Mouse (Mus musculus) heart, adult 18-20 months (tissue): ENCODE data around the gene Ankrd11. TPM values are rescaled to one million over a fixed set of nuclear protein-coding genes. Genes with fewer than 3 reads are reported as not detected.

ENCODE experiments used
- DNase-seq, 2 experiments: peaks; one replicate each; pipeline ENCODE4 v3.0.0; 2021 to 2022; ENCODE audit warnings: mixed read lengths in 1 of 2
- total RNA-seq, 2 experiments: library from RNA; stranded (reverse); gene quantifications; 2 replicates each; pipeline ENCODE4 v1.2.3; 2021

Gene Ankrd11
- total RNA-seq, 2 experiments from 2014 or later = 67.7 to 72.7 TPM

- DNase-seq = no peak
Measured at GRCm38 (mm10) chr8:123005328-123005727, 36.7 kb downstream of the Ankrd11 start.

GRCm38 (mm10) chr8:123004033-123004922 is 37.8 kb downstream of the Ankrd11 start:
- DNase-seq = no peak

DNA sequence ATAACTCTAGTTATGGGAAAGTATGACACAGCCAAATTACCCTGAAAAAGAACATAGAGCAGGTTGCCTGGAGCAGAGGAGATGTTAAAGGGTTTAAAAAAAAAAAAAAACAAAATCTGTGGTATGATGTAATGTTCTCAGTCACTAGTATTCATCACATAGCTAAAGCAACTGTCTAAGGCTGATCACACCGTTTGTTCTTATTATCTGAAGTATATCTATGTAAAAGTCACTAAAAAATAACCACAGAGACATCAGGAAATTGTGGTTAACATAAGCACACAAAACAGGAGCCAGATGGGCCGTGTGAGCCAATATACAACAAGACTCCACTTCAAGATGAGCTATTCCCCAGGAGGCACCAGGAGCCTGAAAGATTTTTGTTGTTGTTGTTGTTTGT is 41.8 kb downstream of the Ankrd11 start:
- DNase-seq = no peak

DNA sequence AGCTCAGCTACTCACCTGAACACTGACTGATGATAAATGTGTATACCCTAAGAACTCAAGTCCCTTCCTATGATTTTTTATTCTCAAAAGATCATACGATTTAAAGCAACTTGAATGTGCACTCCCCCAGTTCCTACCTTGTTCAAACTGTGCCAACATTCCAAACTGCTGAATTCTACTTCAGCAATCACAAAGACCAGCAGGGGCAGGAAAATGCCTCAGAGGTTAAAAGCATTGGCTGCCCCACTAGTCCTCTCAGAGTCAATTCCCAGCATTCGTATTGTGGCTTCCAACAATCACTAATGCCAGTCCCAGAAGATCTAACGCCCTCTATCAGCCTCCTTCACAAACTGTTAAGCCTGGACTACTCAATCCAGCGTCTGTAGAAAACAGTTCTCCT is 44.1 kb downstream of the Ankrd11 start:
- DNase-seq = no peak

- DNase-seq = no peak
Measured at GRCm38 (mm10) chr8:122993740-122994139, 48.3 kb downstream of the Ankrd11 start.

DNA sequence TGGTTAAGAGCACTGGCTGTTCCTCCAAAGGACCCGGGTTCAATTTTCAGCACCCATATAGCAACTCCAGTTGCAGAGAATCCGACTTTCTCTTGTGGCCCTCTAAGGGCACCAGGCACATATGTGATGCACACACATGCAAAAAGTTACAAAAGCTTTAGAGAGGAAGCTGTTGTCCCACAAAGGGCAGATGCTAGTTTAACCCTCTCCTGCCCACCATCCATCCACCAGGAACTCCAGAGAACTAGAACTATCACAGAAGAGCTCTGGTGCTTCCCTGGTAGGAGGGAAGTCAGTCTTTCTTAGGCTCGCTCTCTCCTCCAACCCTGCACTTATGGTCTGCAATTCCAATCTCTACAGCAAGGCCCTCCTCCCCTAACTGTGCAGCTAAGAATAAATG is 49.0 kb downstream of the Ankrd11 start:
- no peak for DNase-seq

GRCm38 (mm10) chr8:122992296-122992695 is 49.8 kb downstream of the Ankrd11 start:
- DNase-seq = no peak

DNA sequence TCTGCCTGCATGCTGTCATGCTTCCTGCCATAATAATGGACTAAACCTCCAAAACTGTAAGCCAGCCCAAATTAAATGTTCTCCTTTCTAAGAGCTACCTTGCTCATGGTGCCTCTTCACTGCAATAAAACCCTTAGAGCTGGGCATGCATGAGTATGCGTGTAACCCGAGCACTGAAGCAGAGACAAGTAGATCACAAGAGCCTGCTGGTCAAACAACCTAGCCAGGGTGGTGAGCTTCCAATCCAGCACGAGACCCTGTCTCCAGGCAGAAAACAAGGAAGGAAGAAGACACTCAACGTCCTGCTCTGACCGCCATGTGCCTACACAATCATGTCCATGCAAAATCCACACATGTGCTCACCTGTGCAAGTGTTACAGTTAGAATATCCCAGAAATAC is 50.7 kb downstream of the Ankrd11 start:
- DNase-seq = no peak

- no peak for DNase-seq
Measured at GRCm38 (mm10) chr8:122989976-122990375, 52.1 kb downstream of the Ankrd11 start.

- no peak for DNase-seq
Measured at GRCm38 (mm10) chr8:122988955-122989354, 53.1 kb downstream of the Ankrd11 start.

- DNase-seq = no peak
Measured at GRCm38 (mm10) chr8:122987255-122987654, 54.8 kb downstream of the Ankrd11 start.

GRCm38 (mm10) chr8:122986501-122987184 is 55.4 kb downstream of the Ankrd11 start:
- DNase-seq = no peak

DNA sequence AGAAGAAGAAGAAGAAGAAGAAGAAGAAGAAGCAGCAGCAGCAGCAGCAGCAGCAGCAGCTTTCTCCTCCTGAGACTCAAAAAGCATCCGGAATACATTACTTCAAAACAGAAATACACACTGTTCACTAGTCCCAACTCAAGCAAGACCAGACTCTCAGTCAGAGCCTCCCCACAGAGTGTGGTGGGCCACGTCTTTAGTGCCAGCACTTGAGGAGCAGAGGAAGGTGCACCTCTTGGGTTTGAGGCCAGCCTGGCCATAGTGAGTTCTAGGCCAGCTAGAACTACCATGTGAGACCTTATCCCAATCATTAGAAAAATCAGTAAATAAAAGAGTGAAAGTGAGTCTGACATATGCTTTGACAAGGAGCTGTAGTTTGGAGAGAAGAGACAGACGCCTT is 57.9 kb downstream of the Ankrd11 start:
- no peak for DNase-seq

DNA sequence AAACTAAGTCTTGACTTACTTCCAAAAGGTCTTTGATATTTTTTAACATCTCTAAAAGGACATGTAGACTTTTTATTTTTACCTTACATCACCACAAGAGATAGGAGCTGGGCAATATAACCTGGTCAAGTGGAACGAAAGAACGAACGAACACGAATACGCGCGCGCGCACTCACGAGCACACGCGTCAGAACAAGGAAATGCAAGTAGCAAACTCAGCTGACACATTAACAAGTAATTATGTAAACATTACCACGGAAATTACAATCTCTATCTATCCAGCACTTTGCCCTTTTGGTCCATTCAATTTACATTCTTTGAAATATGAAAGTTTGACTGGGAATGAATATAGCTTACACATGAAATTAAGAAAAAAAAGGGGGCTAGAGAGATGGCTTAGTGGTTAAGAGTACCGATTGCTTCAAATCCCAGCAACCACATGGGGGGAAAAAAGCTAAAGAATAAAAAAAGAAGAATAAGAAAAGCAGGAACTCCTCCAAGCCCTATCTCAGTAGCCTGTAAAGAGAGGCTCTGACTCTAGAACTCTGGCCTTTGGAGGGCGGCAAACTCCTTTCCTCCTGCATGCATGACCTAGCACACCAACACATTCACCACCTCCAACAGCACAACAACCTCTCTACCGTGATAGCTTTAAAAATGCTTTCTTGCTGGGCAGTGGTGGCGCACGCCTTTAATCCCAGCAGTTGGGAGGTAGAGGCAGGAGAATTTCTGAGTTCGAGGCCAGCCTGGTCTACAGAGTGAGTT is 58.7 kb downstream of the Ankrd11 start:
- no peak for DNase-seq

GRCm38 (mm10) chr8:122981646-122982045 is 60.4 kb downstream of the Ankrd11 start:
- DNase-seq = peak in 1 of 2 experiments; percentile 37

- no peak for DNase-seq
Measured at GRCm38 (mm10) chr8:122979865-122980509, 62.1 kb downstream of the Ankrd11 start.

GRCm38 (mm10) chr8:122979424-122979823 is 62.7 kb downstream of the Ankrd11 start:
- no peak for DNase-seq

DNA sequence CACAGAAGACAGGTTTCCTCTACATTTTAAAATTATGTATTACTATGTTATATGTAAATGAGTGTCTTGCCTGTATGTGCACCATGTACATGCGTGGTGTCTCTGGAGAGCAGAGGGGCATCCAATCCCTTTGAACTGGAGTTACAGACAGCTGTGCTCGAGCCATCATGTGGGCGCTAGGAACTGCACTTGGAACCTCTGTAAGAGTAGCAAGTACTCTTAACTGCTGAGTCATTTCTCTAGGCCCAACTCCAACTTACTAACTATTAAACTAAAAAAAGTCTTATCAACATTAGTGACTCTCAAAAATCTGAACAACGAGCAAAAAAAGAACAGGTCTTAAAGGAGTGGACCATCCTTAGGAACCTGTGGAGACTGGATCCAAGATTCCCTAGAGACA is 66.0 kb downstream of the Ankrd11 start:
- peak in 1 of 2 experiments; percentile 53 for DNase-seq

DNA sequence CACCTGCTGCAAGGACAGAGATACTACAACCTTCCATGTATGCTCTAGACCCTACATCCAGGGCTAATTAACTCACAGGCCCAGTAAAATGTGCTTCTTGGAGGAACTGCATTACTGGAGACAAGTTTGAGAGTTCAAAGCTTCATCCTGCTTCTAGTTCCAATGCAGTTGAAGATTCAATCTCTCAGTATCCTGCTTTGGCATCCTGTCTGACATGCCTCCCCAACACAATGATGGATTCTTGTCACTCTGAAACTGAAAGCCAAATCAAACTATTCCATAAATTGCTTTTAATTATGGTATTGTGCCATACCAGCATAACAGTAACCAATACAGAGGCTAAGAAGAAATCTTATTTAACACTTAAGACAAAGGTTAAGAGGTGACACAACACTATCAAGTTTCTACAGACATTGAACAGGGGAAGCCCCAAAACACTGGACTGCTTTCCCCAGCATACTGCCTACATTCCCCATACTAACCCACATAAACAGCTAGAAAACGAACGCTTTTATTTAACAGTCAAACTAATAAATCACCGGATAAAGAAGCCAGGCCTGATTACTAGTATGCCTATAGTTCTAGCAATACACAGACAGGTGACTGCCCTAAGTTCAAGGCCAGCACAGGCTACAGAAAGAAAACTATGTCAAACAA is 72.0 kb downstream of the Ankrd11 start:
- DNase-seq = no peak

- DNase-seq = no peak
Measured at GRCm38 (mm10) chr8:122968145-122968544, 73.9 kb downstream of the Ankrd11 start.

GRCm38 (mm10) chr8:122966638-122967037 is 75.4 kb downstream of the Ankrd11 start:
- no peak for DNase-seq

DNA sequence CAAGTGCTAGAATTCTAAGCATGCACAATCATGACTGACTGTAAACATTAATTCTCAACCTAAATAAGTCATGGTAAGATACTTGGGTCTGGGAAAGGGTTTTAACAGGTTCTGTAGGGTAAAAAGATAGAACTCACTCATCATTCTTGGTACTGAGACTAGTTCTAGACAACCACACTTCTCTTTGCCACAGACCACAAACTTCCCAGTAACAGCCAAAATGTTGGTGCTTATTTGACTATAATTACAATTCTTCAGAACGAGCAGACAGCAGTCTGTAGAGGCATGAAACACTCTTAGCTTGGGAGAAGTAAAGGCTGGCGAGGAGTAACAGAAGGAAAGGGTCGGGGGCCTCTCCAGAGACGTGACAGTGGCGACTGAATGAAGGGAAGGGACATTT is 80.0 kb downstream of the Ankrd11 start:
- DNase-seq = no peak
